Mouse (Mus musculus) bone marrow macrophage, adult 2 months (primary cell): ENCODE measurements at regions not wholly inside any gene's neighbourhood (a gene's known extent, or its start where the extent isn't known, plus 50 kb on each side); places are given as distances from the start of the nearest gene placed in this dataset.

Experiments used
- H3K27ac ChIP-seq: 2 replicates; pipeline ENCODE4 v1.5.1; 2012; ENCODE audit warnings: low read depth, low read length; ENCODE audit not compliant: insufficient read depth
- H3K4me1 ChIP-seq: 2 replicates; pipeline ENCODE4 v1.6.1; 2012; ENCODE audit warnings: low read length; ENCODE audit not compliant: control insufficient read depth, insufficient read depth
- H3K4me3 ChIP-seq: 2 replicates; pipeline ENCODE4 v1.5.1; 2012; ENCODE audit warnings: mild to moderate bottlenecking, low read length, moderate library complexity; ENCODE audit not compliant: insufficient read depth
- CTCF ChIP-seq: IDR thresholded peaks from 2 replicates; pipeline ENCODE4 v1.5.1; 2012; ENCODE audit warnings: low read depth, mild to moderate bottlenecking, low read length, moderate library complexity
- POLR2A ChIP-seq: IDR thresholded peaks from 2 replicates; pipeline ENCODE4 v1.6.1; 2012; ENCODE audit warnings: mild to moderate bottlenecking, low read depth, low read length, borderline replicate concordance

- no peak overlapping the region for H3K27ac ChIP-seq
- TF ChIP-seq CTCF (peak; percentile 84), POLR2A (no peak)
- H3K4me3 ChIP-seq = no peak overlapping the region
- H3K4me1 ChIP-seq = no peaks in the 10 kb centered on the region
Measured at GRCm38 (mm10) chr15:7459992-7460820, 62.0 kb upstream of the Egflam start.

- Histone ChIP-seq H3K27ac (no peak overlapping the region), H3K4me3 (no peak overlapping the region), H3K4me1 (no peaks in the 10 kb centered on the region)
- TF ChIP-seq POLR2A (no peak), CTCF (no peak)
Measured at GRCm38 (mm10) chr15:7462549-7462948, 64.4 kb upstream of the Egflam start.

- Histone ChIP-seq H3K27ac (no peak overlapping the region), H3K4me1 (no peaks in the 10 kb centered on the region), H3K4me3 (no peak overlapping the region)
- TF ChIP-seq POLR2A (no peak), CTCF (no peak)
Measured at GRCm38 (mm10) chr15:7463444-7464350, 65.5 kb upstream of the Egflam start.

- no peaks in the 10 kb centered on the region for H3K4me1 ChIP-seq
- no peak overlapping the region for H3K27ac ChIP-seq
- TF ChIP-seq CTCF (no peak), POLR2A (no peak)
- no peak overlapping the region for H3K4me3 ChIP-seq
Measured at GRCm38 (mm10) chr15:7480211-7480610, 82.0 kb upstream of the Egflam start.

GRCm38 (mm10) chr15:7480792-7481210 lies 82.6 kb upstream of the Egflam start:
- no peaks in the 10 kb centered on the region for H3K4me1 ChIP-seq
- TF ChIP-seq CTCF = no peak
- TF ChIP-seq POLR2A = no peak
- H3K4me3 ChIP-seq = no peak overlapping the region
- H3K27ac ChIP-seq = no peak overlapping the region

- TF ChIP-seq CTCF = no peak
- no peak for TF ChIP-seq POLR2A
- Histone ChIP-seq H3K27ac (no peak overlapping the region), H3K4me1 (no peaks in the 10 kb centered on the region), H3K4me3 (no peak overlapping the region)
Measured at GRCm38 (mm10) chr15:7483686-7484085, 85.5 kb upstream of the Egflam start.

GRCm38 (mm10) chr15:7491091-7491490 lies 92.9 kb upstream of the Egflam start:
- Histone ChIP-seq H3K4me3 (no peak overlapping the region), H3K4me1 (no peaks in the 10 kb centered on the region), H3K27ac (no peak overlapping the region)
- TF ChIP-seq CTCF = no peak

GRCm38 (mm10) chr15:7493126-7493669 lies 95.0 kb upstream of the Egflam start:
- TF ChIP-seq CTCF (no peak), POLR2A (no peak)
- Histone ChIP-seq H3K27ac (no peak overlapping the region), H3K4me3 (no peak overlapping the region), H3K4me1 (no peaks in the 10 kb centered on the region)

GRCm38 (mm10) chr15:7497852-7498251 lies 99.7 kb upstream of the Egflam start:
- H3K4me3 ChIP-seq = no peak overlapping the region
- no peak overlapping the region for H3K27ac ChIP-seq
- H3K4me1 ChIP-seq = no peaks in the 10 kb centered on the region
- no peak for TF ChIP-seq POLR2A
- no peak for TF ChIP-seq CTCF
